Mouse (Mus musculus) intestine, embryonic 16.5 days (tissue): ENCODE measurements around the gene Ube2k. TPM values are rescaled to one million over a fixed set of nuclear protein-coding genes. Genes with fewer than 3 reads are reported as not detected.
A peak's percentile ranks its signal among the peaks of the same experiment; 100 is the strongest.

ENCODE experiments used
- ATAC-seq: fragments of 200-750 bp; cut with Nextera tagmentation; 2 replicates; pipeline ENCODE4 v1.8.0; 2017; ENCODE audit warnings: moderate TSS enrichment, moderate library complexity
- H3K27ac ChIP-seq: fragments of 300-500 bp; sonication (generic); 2 replicates; pipeline ENCODE4 v1.5.1; 2014; ENCODE audit warnings: mild to moderate bottlenecking, low read length
- H3K27me3 ChIP-seq: fragments of 300-500 bp; sonication (generic); replicated peaks from 2 replicates; pipeline ENCODE4 v1.6.1; 2014; ENCODE audit warnings: low read length, control low read depth, mixed read lengths; ENCODE audit not compliant: control insufficient read depth, insufficient read depth
- H3K36me3 ChIP-seq: fragments of 300-500 bp; sonication (generic); 2 replicates; pipeline ENCODE4 v1.6.1; 2014; ENCODE audit warnings: low read length, control low read depth; ENCODE audit not compliant: control insufficient read depth, insufficient read depth
- H3K4me1 ChIP-seq: fragments of 300-500 bp; sonication (generic); 2 replicates; pipeline ENCODE4 v1.6.1; 2014; ENCODE audit warnings: low read length, control low read depth, mixed read lengths; ENCODE audit not compliant: control insufficient read depth, insufficient read depth
- H3K4me2 ChIP-seq: fragments of 300-500 bp; sonication (generic); 2 replicates; pipeline ENCODE4 v1.6.1; 2014; ENCODE audit warnings: low read depth, low read length, control low read depth
- H3K4me3 ChIP-seq: fragments of 300-500 bp; sonication (generic); 2 replicates; pipeline ENCODE4 v1.5.1; 2014; ENCODE audit warnings: mild to moderate bottlenecking, low read length
- H3K9ac ChIP-seq: fragments of 300-500 bp; sonication (generic); 2 replicates; pipeline ENCODE4 v1.6.1; 2014; ENCODE audit warnings: low read depth, low read length
- H3K9me3 ChIP-seq: fragments of 300-500 bp; sonication (generic); 2 replicates; pipeline ENCODE4 v1.6.1; 2016; ENCODE audit warnings: low read length, control low read depth; ENCODE audit not compliant: control insufficient read depth
- WGBS: fragments of 180-500 bp; shearing (Covaris S2); extraction: QIAGEN DNeasy Blood & Tissue Kit; methylation state at CpG from one replicate; pipeline ENCODE4 v1.1.7; 2014; 5-methylcytosine and 5-hydroxymethylcytosine counted together
- polyA plus RNA-seq: library from polyadenylated mRNA; unstranded; fragments of >200 nt; fragmentation: Nextera tagmentation; extraction: Ambion mirVana; gene quantifications from 2 replicates; pipeline ENCODE4 v1.2.1, GENCODE M21; 2015

Gene Ube2k
- polyA plus RNA-seq, 1 experiment from 2014 or later, result 129 TPM

GRCm38 (mm10) chr5:65505786-65506185, 31.2 kb upstream of the Ube2k start:
- ATAC-seq, result no peak
- WGBS, result 13% methylated on average over 8 of the region's 8 CpGs
- no peaks in the 10 kb centered on the region for H3K9me3 ChIP-seq
- no peak overlapping the region for H3K4me3 ChIP-seq
- no peak overlapping the region for H3K27ac ChIP-seq
- H3K4me2 ChIP-seq, result peak overlapping the region; percentile 30; the same call in 1 of the 2 replicates
- H3K27me3 ChIP-seq, result no peaks in the 10 kb centered on the region
- H3K9ac ChIP-seq, result no peak overlapping the region
- peaks cover 3% of the 10 kb centered on the region; the same call in 1 of the 2 replicates for H3K4me1 ChIP-seq
- H3K36me3 ChIP-seq, result no peaks in the 10 kb centered on the region

DNA sequence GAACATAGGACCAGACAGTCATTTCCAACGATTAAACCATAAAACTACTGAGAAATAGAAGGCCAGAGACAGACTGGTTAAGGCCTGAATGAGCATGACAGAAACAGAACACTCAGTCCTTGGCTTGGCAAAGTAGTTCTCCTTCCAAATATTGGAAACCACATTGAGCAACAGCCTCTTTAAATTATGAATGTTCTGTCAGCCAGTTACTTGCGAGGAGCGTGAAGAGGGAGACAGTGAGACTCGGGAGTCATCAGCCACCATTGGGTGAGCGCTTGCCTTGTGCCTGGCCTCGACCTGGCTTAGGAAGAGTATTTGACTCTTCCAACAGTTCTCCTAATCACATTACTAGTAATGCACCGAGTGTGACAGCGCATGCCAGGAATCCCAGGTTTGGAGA, 28.6 kb upstream of the Ube2k start:
- no peak overlapping the region for H3K9ac ChIP-seq
- H3K27ac ChIP-seq, result no peak overlapping the region
- no peaks in the 10 kb centered on the region for H3K36me3 ChIP-seq
- no peak for ATAC-seq
- H3K4me1 ChIP-seq, result no peaks in the 10 kb centered on the region
- H3K4me3 ChIP-seq, result no peak overlapping the region
- no peaks in the 10 kb centered on the region for H3K27me3 ChIP-seq
- H3K4me2 ChIP-seq, result no peak overlapping the region
- H3K9me3 ChIP-seq, result no peaks in the 10 kb centered on the region
- 79% methylated on average over 8 of the region's 8 CpGs for WGBS

DNA sequence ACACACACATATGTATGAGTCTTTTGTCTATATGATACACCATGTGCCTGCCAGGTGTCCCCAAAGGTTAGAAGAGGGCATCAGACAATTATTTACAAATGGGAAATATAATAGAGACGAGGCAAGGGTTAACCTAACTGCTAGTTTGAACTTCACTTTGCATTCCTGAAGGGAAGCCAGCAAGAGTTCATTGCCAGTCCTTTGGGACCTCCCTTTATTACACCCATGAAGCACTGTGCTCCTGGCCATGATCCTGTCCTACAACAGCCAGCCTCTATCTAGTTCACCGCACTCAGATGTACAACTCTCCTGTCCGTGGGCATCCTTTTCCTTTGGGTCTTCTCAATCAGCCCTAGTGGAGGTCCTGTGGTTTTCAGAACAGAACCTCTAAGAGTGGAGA, 23.5 kb upstream of the Ube2k start:
- Histone ChIP-seq H3K4me2 (no peak overlapping the region), H3K9me3 (0 out of 2 replicates have a peak, but pooled peaks cover 4% of the 10 kb centered on the region), H3K9ac (no peak overlapping the region), H3K4me1 (0 out of 2 replicates have a peak, but pooled peaks cover 2% of the 10 kb centered on the region), H3K27me3 (no peaks in the 10 kb centered on the region), H3K27ac (no peak overlapping the region), H3K4me3 (no peak overlapping the region), H3K36me3 (no peaks in the 10 kb centered on the region)
- no peak for ATAC-seq
- WGBS, result 69% methylated on average over 3 of the region's 3 CpGs

GRCm38 (mm10) chr5:65514635-65515278, 22.3 kb upstream of the Ube2k start:
- H3K27ac ChIP-seq, result no peak overlapping the region
- no peak overlapping the region for H3K9ac ChIP-seq
- H3K27me3 ChIP-seq, result no peaks in the 10 kb centered on the region
- H3K4me2 ChIP-seq, result no peak overlapping the region
- no peaks in the 10 kb centered on the region for H3K36me3 ChIP-seq
- 0 out of 2 replicates have a peak, but pooled peaks cover 2% of the 10 kb centered on the region for H3K4me1 ChIP-seq
- H3K4me3 ChIP-seq, result no peak overlapping the region
- WGBS, result 37% methylated on average over 5 of the region's 5 CpGs
- 0 out of 2 replicates have a peak, but pooled peaks cover 4% of the 10 kb centered on the region for H3K9me3 ChIP-seq
- ATAC-seq, result peak; percentile 87

DNA sequence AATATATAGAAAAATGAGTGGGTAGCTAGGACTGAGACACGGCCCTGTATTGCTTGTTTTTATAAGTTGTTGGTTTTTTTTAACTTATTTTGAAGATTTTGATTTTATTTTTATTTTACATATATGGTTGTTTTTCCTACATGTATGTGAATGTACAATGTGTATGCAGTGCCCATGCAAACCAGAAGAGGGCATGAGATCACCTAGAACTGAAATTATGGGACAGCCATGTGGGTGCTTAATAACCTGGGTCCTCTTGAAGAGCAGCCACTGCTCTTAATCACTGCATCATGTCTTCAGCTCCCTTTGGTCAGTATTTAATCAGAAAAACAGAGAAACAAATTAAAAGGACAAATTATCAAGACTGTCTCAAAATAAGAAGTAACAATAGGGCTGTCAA, 15.2 kb upstream of the Ube2k start:
- Histone ChIP-seq H3K27ac (no peak overlapping the region), H3K4me1 (no peaks in the 10 kb centered on the region), H3K4me3 (no peak overlapping the region), H3K27me3 (no peaks in the 10 kb centered on the region), H3K9ac (no peak overlapping the region), H3K36me3 (no peaks in the 10 kb centered on the region), H3K4me2 (no peak overlapping the region), H3K9me3 (0 out of 2 replicates have a peak, but pooled peaks cover 4% of the 10 kb centered on the region)
- no peak for ATAC-seq
- 87% methylated on average over 1 of the region's 1 CpGs for WGBS

DNA sequence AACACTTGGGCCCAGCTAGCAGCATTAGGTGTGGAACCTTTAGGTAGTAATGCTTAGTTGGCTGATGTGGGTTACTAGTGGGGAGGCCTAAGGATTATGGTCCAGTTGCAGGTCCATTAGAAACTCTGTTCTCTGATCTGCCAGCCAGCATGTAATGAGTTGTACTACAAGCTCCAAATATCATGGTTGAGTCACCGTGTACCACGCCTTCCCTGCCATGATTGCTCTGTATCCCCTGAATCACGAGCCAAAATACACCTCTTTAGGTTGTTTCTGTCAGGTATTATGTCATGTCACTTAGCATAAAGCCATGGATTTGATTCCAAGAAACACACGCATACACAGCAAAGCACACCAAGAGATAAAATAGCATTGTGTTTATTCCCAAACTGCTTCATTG, 12.2 kb upstream of the Ube2k start:
- 70% methylated on average over 4 of the region's 4 CpGs for WGBS
- Histone ChIP-seq H3K9ac (no peak overlapping the region), H3K27me3 (no peaks in the 10 kb centered on the region), H3K4me1 (no peaks in the 10 kb centered on the region), H3K4me3 (no peak overlapping the region), H3K27ac (no peak overlapping the region), H3K9me3 (no peaks in the 10 kb centered on the region), H3K36me3 (no peaks in the 10 kb centered on the region), H3K4me2 (no peak overlapping the region)
- ATAC-seq, result no peak

DNA sequence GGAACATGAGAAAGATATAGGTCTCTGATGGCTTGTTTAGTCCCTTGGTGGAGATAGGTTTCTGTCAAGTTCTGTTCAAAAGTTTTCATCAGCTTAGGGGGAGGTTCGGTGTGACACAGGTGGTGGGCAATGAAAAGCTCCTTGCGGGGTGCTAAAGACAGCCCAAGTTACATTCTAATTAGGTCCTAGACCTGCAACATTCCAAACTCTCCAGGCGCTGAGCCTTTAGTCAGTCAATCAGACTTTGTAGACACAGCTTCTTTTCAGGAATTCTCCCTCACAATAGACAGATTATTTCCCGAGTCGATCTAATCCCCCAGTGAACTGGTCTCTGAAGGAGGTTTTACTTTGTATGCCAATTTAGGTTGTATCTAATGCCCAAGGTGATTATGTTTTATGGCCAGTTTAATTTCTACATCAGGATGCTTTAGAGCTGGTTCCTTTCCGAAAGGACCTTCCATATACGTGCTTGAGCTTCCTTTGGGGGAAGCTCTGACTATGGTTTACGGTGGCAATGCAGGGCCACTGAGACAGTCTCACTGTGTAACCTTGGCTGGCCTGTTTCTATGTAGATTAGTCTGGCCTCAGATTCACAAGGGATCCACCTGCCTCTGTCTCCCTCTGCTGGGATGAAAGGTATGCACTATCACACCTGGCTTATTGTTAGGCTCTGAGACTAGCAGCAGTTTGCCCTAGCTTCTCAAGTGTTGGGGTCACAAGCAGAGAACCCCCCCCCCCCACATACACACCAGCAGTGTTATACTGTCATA, 11.2 kb upstream of the Ube2k start:
- ATAC-seq, result no peak; the same call in 1 of the 2 replicates
- Histone ChIP-seq H3K9ac (no peak overlapping the region), H3K9me3 (no peaks in the 10 kb centered on the region), H3K27me3 (no peaks in the 10 kb centered on the region), H3K4me2 (no peak overlapping the region), H3K36me3 (no peaks in the 10 kb centered on the region), H3K27ac (no peak overlapping the region), H3K4me3 (no peak overlapping the region), H3K4me1 (no peaks in the 10 kb centered on the region)
- WGBS, result 21% methylated on average over 8 of the region's 8 CpGs

- Histone ChIP-seq H3K27me3 (no peaks in the 10 kb centered on the region), H3K9me3 (no peaks in the 10 kb centered on the region), H3K4me1 (no peaks in the 10 kb centered on the region), H3K9ac (no peak overlapping the region), H3K4me3 (no peak overlapping the region), H3K4me2 (no peak overlapping the region), H3K36me3 (no peaks in the 10 kb centered on the region), H3K27ac (no peak overlapping the region)
- no peak for ATAC-seq
- 73% methylated on average over 3 of the region's 3 CpGs for WGBS
These were observed 5.8 kb upstream of the Ube2k start for GRCm38 (mm10) chr5:65531283-65531682.

GRCm38 (mm10) chr5:65534496-65534895, 2.5 kb upstream of the Ube2k start:
- H3K4me3 ChIP-seq, result no peak overlapping the region
- H3K9ac ChIP-seq, result no peak overlapping the region
- no peak overlapping the region for H3K4me2 ChIP-seq
- WGBS, result 58% methylated on average over 4 of the region's 4 CpGs
- no peaks in the 10 kb centered on the region for H3K36me3 ChIP-seq
- H3K9me3 ChIP-seq, result no peaks in the 10 kb centered on the region
- H3K4me1 ChIP-seq, result peaks cover 3% of the 10 kb centered on the region; the same call in 1 of the 2 replicates
- no peak overlapping the region for H3K27ac ChIP-seq
- H3K27me3 ChIP-seq, result no peaks in the 10 kb centered on the region
- ATAC-seq, result no peak
